Mouse (Mus musculus) MN1 (cell line): ENCODE measurements around the gene Palld.

Experiments
- DNase-seq: peaks from one replicate; pipeline ENCODE4 v3.0.0-alpha.2; 2016; ENCODE audit warnings: low spot score

Gene Palld

DNA sequence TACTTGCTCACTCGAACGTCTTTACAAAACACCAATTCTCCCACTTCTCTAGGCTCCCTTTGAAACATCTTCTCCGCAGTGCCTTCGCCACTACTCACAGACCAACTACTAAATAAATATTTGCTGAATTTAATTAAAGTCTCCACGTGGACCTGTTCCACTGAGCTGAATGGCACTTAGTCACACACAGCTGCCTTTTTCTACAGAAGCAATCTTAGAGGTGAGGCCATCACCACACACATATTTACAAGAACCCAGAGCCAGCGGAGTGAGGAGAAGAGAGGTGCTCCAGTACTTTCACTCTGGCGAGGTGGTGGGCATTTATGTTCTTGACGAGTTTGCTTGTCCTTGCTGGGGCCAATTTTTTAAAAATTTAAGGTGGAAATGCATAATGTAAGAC, 346.3 kb downstream of the Palld start:
- DNase-seq: no peak

DNA sequence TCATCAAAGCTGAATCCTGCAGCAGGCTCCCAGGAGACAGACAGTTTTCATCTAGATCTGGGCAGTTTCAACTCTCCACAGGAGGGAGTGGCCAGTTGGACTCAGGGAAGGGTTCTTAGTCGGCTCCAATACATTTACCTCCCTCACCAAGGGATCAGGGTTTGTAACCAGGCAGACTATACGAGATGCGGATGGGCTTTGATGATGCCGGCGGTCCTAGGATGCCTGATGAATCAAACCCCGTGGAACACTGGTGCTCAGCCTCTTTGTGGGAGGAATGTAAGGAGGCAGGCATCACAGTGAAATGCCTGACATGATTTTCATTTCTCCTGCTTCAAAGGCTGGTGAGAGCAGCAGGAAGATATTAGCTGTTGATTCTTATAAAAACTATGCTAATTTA, 347.1 kb downstream of the Palld start:
- DNase-seq: no peak

DNA sequence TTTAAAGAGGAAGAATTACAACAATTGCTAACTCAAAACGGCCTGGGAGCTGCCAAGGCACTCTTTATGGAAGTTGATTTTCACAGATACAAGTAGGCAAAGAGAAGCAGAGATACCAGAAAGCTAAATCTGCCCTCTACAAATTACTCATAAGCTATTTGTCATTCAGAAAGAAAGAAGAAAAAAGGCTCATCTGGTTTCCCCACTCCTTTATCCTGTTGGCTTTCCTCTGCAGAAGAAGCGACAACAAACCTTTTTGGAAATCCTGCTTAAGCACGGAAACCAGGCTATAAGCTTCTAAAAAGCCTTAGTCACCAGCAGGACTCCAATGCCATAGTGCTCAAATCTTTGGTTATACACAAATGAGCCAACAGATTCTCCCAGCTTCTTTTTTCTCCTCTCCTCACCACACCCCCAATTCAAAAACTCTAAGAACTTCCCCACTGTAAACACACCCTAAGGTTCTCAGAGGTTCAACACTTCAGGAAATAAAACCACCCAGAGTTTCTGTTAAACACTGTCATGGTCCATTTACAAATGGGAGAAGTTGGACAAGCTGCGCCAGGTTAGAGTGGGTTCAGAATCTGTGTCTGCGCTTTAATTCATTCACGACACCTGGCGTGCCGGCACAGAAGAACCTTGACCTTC, 349.6 kb downstream of the Palld start:
- DNase-seq: no peak

DNA sequence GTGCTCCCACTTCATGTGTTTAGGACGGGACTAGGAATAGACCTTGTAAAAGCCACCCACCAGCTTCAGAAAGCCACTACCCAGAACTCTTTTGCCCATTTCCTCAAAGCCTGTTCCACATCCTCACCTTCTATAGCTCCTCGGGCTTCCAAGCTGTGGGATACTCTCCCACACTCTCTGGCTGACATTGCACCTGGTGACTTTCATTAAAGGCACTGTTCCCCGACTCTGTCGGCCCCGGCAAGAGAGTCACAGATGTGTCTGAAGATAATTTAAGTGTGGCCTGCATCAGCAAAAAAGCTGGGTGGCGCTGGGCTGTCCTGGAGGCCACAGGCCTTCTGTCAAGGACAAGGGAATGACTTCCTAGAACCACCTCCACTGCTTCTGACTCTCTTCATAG, 350.3 kb downstream of the Palld start:
- DNase-seq: no peak

DNA sequence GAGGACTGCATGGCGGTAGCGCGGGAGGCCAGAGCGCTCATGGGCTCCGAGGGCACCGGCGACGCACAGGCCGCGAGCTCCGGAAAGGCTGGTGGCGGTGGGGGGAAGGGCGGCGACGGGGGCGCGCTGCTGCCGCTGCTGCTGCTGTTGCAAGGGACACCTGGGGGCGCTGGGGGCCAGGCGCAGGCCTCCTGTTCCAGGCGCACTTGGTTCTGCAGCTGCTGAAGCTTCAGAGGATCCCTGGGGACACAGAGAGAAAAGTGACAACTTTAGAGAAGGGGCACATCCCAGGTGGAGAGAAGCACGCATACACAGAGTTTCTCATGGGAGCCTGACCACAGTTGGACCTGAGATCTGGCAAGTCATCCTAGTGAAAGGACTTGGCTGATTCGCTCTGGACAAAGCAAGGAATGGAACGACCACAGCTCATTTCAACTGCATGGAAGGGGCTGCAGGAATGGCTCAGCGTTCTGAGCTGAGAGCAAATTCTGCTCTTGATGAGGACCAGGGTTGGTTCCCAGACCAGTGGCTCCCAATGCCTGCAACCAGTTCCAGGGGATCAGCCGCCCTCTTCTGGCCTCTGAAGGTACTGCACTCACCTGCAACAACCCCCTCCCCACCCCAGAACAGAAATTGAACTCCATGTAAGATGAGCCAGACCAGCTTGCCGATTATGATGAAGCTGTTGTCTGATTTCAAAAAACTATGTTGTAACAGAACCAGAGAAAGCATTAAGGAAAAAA, 352.3 kb downstream of the Palld start:
- DNase-seq: no peak

DNA sequence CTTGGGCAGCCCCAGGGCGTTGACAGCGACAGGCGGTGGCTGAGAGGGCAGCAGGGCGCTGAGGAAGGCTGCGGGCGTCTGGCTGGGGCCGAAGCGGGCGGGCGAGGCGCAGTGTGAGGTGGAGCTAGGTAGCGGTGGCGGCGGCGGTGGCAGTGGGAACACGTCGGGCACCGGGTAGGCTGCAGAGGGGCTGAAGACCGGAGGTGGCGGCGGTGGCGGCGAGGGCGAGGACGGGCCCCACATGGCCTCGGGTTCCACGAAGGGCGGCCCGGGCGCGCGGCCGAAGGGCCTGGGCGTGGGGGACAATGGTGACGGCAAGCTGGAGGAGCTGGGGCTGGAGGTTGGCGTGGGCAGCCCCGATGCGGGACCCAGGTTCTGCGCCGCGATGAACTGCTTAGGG, 352.9 kb downstream of the Palld start:
- no peak for DNase-seq

DNA sequence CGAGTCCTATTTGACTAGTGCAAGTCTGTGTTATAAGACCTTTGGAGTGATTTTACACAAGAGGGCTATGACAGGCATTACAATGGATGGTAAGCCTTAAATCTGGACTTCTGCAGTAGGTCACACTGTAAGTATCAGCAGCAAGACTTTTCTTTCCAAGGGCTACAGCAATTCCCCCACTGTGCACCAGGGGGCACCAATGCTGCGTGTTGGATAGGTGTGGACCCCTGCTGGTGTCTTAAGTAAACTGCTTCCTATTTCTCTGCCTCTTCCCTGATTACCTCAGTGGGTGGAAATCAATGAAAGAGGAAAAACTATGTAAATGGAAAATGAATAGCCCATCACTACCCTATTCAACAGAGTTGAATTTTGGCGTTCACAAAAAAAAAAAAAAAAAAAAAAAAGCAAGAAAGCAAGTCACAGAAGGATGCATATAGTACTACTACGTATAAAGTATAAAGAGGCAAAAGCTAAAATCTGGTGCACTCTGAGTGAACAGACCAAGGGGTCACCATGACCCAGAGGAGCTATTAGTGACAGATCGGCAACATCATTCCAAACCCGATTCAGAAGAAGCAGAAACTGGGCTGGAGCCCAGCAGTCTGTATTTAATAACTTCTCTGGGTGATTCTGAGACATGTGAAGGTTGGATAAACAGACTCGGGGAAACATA, 362.5 kb downstream of the Palld start:
- DNase-seq: peak; percentile 92

DNA sequence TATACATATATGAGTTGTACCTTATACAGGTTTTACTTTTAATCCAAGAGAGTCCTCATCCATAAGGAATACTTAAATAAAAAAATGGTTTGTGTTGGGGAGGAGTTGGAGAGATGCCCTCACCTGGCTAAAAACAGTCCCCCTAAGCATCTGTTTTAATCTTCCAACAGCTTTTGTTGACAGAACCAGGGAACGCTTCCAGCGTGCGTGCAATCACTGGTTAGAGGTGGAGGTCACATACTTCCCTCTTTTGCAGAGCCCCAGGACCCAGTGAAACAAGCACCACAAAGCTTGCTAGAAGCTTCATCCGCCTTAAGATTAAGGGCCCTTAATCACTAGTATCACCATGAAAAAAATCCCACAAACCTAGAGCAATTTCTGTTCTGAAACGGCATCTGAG, 365.0 kb downstream of the Palld start:
- no peak for DNase-seq

DNA sequence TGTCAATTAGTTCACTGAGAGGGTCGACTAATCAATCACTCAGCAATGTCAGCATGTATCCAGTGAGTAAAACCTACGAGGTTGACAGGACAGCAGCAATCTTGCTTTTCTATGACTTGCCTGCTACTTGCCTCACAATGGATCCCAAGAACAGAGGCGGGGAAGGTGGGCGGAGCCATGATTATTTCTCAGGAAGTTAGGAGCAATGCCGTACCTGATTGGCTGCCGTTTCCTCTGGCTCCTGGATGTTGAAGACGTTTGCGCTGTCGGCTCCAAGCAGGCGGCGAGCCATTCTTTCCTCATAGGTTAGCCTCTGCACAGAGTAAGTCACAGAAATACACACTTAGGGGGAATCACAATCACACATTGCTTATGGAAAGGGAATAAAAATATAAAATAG, 367.0 kb downstream of the Palld start:
- DNase-seq: peak; percentile 92

DNA sequence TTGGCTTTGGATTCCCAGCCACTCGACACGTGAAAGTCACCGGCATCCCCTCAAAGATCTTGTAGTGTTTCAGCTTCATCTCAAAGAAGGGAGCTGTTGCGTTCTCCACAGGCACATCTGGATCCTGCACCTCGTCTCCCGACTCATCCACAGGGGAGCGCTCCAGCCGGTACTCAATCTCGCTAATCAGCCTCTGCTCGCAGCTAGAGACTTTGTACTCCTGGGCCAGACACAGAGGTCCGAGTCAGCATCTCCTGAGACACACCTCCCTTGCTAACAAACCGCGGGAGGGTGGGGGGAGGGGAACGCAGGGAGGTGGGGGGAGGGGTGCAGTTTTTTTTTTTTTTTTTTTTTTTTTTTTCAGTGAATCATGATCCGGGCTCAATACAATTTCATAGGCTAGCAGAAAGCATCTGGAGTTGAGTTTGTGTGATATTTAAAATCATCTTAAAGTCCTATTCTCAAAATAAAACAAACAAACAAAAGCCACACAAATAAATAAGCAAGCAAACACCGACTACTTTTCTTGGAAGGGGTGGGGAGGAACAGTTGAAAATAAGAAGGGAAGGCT, 369.0 kb downstream of the Palld start:
- DNase-seq: peak; percentile 79

DNA sequence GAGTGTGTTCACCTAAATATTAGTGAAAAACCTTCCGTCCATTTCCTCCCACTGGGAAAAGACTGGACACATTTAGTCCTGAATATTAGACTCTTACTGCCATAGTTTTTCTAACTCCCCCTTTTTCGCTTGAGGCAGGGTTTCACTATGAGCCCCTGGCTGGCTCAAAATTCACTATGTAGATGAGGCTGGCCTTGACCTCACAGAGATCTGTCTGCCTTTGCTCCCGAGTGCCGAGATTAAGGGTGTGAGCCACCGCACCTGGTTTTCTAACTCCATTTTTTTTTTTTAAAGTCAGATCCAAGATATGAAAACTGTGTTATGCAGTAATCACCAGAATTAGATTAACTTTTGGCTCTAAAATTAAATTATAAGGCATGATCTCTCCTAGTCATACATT, 369.7 kb downstream of the Palld start:
- DNase-seq: no peak

DNA sequence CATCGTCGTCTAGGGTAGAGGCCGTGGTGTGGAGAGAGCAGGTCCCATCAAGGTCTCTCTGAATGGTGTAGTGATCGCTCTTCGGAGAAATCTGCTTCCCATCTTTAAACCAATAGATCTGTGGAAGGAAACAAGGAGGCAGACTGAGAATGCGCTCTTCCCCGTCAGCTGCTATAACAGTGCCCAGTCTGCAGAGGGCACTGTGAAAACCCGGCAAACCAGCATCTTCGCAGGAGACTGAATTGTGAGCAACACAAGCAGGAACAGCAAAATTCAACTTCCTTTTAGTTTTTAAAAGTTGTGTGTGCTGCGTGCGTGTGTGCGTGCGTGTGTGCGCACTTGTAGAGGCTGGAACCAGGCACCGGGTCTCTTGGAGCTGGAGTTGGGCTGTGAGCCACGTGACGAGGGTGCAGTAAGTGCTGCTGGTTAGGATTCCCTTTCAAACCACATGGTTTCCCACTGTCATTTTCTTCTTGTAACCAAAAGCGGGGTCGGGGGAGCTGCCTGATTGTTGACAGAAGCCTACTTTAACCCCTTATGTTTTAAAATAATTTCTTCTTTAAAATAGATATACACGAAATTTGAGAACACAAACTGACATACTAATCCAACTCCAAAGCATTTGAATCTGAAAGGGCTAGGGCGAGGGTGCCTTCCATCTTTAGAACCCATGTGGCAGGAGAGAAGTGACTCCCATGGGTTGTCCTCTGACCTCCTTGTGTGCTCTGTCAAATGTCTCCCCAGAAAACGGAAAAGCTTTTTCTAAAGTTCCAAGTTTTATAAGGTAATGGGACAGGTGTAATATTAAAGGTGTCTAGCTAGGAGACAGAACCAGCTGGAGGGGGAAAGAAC, 370.3 kb downstream of the Palld start:
- DNase-seq: no peak

DNA sequence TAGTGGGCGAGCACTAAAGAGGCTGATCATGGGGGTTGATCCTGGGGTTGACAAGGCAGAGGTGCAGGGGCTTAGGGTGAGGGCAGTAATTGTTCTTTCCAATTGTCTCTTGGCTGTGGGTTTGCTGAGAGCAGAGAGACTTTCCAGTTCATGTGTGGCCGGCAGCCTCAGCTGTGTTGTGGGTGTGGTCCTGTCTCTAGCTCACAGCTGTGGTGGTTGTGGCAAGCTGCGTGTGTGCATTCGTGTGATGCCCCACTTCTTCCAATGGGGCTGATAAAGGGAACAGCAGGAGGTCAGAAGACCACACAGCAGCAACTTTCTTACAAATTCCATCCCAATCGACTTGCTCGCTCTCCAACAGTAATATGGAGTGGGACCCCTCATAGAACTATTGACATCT, 373.8 kb downstream of the Palld start:
- no peak for DNase-seq

DNA sequence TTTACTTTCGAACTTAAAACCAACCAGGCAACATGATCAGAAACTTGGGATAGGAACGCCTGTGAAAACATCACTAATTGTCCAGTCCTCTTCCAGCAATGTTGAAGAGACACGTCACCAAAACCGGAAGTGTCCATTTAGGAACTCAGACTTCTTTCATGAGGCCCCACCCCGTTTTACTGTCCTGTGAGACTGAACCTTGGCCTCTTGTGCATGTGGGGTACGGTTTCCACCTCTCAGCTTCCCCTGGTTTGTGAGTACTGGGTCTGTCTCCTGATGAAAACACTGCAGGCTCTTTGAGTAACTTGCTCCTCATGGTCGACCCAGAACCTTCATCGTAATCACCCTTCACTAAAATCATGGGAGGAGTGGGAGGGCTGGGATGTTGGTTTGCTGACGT, 374.3 kb downstream of the Palld start:
- DNase-seq: no peak

DNA sequence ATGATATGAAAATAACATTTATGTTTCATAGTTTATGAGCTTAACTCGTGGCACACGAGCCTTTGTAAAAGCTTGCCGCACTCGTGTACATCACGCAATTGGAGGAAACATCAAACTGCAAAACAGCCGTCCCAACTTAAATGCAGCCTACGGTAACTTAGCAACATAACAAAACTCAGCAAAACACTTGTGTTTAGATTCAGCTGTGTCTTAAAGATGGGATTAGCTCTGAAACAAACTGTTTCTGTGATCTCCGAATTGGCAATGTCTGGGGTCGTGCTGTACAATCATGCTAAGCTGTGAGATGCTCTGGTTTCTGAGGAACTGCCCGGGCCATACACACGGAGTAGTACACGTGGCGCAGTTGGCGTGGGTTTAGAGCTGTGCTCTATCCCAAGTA, 375.5 kb downstream of the Palld start:
- DNase-seq: no peak

DNA sequence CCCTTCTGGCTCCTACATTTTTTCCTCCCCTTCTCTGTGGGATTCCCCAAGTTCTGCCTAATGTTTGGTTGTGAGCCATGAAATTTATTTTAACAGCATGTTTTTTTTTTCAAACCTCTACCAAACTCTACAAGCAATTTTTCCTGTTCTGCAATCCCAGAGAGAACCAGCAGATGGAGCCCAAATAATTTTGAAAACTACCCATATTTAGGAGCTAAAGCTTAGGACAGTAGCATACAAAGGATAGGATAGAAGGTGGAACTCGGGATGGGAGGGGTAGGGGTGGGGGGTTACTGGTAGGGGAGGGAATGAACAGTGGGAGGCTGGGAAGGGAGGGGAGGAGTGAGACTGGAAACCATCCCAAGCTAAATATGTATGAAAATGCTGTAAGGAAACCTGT, 380.4 kb downstream of the Palld start:
- peak; percentile 67 for DNase-seq

DNA sequence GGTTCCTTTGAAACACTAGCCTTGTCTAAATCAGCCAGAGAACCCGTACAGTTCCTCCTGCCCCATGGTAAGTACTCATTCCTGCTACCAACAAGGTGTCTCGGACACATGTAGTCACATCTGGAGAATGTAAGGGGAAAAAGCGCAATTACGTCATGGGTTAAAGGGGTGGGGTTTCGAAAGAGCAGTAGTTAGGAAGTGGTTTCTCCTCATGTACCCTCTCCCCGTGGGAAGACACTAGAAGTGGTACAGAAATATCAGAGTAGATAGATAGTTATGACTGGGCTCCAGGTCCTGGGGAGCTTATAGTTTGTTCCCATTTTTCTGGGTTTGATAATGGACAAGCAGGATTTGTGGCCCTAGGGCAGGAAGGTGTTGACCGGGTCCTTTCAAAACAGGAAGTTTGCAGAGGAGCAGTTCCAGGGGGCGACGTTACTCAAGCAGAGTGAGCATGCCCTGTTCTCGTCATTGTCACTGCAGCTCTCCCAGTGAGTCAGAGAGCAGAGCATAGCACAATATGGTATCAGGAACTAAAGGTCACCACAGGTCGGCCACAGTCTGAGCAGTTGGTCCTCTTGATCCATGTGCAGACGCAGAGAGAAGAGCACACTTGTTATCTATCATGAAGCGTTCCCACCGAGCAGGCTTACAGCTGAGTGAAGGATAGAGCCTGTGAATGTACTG, 384.8 kb downstream of the Palld start:
- DNase-seq: no peak

DNA sequence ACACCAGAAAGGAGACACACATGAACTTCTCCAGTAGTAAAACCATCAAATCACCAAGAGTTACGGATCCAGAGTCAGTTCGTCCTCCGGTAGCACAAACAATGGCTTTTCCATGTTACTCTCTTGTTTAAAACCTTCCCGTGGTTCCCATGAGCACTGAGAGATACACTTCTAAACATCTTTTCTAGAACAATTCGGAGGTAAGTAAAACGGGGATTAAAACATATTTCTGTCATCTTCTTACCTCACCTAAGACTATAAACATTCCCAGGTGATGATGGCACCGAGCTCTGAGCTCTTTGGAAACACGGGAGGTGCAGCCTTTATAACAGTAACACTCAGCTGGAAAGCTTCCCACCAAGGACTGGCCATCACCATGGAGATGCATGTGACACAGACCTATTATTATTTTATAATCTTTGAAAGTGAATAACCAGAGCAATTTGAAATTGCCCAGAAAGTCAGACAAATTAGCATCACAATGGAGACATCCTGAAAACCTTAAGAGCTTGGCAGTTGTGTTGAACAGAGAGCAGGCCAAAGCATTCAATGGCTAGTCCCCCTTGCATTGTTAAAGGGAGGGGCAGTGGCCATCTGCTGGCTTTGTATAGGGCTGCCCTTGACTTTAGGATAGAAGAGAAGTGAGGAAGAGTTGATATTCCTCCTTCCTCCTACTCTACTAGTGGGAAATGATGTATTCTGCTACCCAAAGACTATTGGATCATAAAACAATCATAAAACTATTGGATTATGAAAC, 385.6 kb downstream of the Palld start:
- no peak for DNase-seq

DNA sequence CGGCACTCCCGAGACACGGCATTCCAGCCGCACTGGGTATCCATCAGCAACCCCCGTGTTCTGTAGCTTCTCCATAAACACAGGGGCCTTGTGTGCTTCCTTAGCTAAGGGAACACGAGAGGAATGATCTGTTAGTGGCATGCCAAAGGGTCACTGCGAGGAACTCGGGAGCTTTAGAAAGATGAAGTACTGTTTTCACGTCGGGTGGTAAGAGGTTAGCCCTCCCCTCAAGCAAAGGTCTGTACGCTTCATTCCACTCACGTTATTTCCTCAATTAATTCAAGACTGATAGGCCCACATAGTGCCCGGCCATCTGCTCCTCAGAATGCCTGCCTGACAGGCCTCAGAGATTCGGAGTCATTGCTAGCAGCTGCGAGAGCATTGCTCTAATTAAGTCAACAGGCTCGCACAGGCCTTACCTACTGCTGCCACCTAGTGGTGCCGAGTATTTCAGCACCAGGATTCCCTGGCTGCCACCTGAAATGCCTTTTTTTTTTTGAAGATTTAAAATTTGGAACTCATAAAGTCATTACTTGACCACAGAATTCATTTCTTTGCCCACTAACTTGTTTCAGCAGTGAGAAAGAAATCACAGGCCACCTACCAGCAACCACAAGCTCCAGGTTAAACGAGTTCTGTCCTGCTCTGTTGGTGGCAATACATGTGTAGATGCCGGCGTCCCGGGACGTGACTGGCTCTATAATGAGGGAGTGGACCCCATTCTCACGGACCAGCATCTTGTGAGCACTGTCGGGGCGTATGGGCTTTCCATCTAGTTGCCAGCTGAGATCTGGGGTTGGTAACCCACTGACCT, 386.4 kb downstream of the Palld start:
- DNase-seq: peak; percentile 94
